8 mouse cellular contexts compared by ENCODE assay signal in genomic region chr3:104758869-104759268, GRCm38 (mm10). TPM values are rescaled to one million over a fixed set of nuclear protein-coding genes. Genes with fewer than 3 reads are reported as not detected.
DNase-seq lines count a peak whose midpoint lies in the region; ATAC-seq and TF ChIP-seq lines count a peak whose summit lies in the region.

No protein-coding gene starts in this region.

- ATAC-seq in embryonic facial prominence, embryonic 11.5 days (replicated peaks; ENCODE audit: insufficient number of reproducible peaks, low FRiP score, low TSS enrichment, low read depth) = no peak
- peak; percentile 24; the same call in 1 of the 2 replicates for ATAC-seq in hindbrain, embryonic 16.5 days
- peak; percentile 2; the same call in 1 of the 2 replicates for ATAC-seq in midbrain, embryonic 13.5 days

- H3K4me2 ChIP-seq in embryonic facial prominence, embryonic 11.5 days (ENCODE audit: low read depth, low read length) = peak overlapping the region; percentile 65
- peak overlapping the region; percentile 60 for H3K4me2 ChIP-seq in hindbrain, embryonic 16.5 days (ENCODE audit: low read length)
- peak overlapping the region; percentile 58 for H3K4me2 ChIP-seq in midbrain, embryonic 13.5 days (replicated peaks)

- H3K9me3 ChIP-seq in embryonic facial prominence, embryonic 11.5 days (replicated peaks; ENCODE audit: control insufficient read depth, low read length) = no peaks in the 10 kb centered on the region
- no peaks in the 10 kb centered on the region for H3K9me3 ChIP-seq in hindbrain, embryonic 16.5 days (ENCODE audit: control insufficient read depth, low read length)
- no peaks in the 10 kb centered on the region for H3K9me3 ChIP-seq in midbrain, embryonic 13.5 days

- H3K9ac ChIP-seq in embryonic facial prominence, embryonic 11.5 days (replicated peaks; ENCODE audit: low read length) = peak overlapping the region; percentile 62
- H3K9ac ChIP-seq in hindbrain, embryonic 16.5 days (ENCODE audit: low read depth, low read length) = peak overlapping the region; percentile 61; the same call in 1 of the 2 replicates
- peak overlapping the region; percentile 57; the same call in 1 of the 2 replicates for H3K9ac ChIP-seq in midbrain, embryonic 13.5 days (replicated peaks)

- no peak overlapping the region for H3K27ac ChIP-seq in kidney, adult 2 months (ENCODE audit: insufficient read depth, low read depth, low read length)
- no peak overlapping the region for H3K27ac ChIP-seq in embryonic facial prominence, embryonic 11.5 days (replicated peaks; ENCODE audit: low read depth, low read length)
- no peak overlapping the region for H3K27ac ChIP-seq in hindbrain, embryonic 16.5 days (ENCODE audit: low read depth, low read length)
- no peak overlapping the region for H3K27ac ChIP-seq in midbrain, embryonic 13.5 days
- H3K27ac ChIP-seq in cerebellum, adult 2 months (ENCODE audit: insufficient read depth, low read length) = no peak overlapping the region

- no peak for DNase-seq in kidney, adult 2 months
- DNase-seq in kidney, postnatal 4 days = no peak
- peak; percentile 20 for DNase-seq in embryonic facial prominence, embryonic 11.5 days (ENCODE audit: low spot score)
- no peak for DNase-seq in frontal cortex, adult 2 months (ENCODE audit: extremely low spot score in 1 of 2, low spot score in 1 of 2)
- no peak for DNase-seq in thymus, postnatal 36 days
- no peak for DNase-seq in cerebellum, adult 2 months

- no peaks in the 10 kb centered on the region; the same call in 1 of the 2 replicates for H3K27me3 ChIP-seq in kidney, adult 2 months (replicated peaks; ENCODE audit: control insufficient read depth, insufficient read depth, low read length)
- no peaks in the 10 kb centered on the region for H3K27me3 ChIP-seq in embryonic facial prominence, embryonic 11.5 days (ENCODE audit: control insufficient read depth, insufficient read depth, low read length)
- H3K27me3 ChIP-seq in hindbrain, embryonic 16.5 days (replicated peaks; ENCODE audit: control insufficient read depth, insufficient read depth, low read length) = peaks cover 10% of the 10 kb centered on the region; the same call in 1 of the 2 replicates
- peaks cover 20% of the 10 kb centered on the region for H3K27me3 ChIP-seq in midbrain, embryonic 13.5 days
- H3K27me3 ChIP-seq in cerebellum, adult 2 months (ENCODE audit: control insufficient read depth, insufficient read depth, low read length) = no peaks in the 10 kb centered on the region

- TF ChIP-seq POLR2A in kidney, adult 2 months (IDR thresholded peaks at IDR 0.05; ENCODE audit: low read depth, low read length) = no peak
- no peak for TF ChIP-seq POLR2A in cerebellum, adult 2 months (IDR thresholded peaks at IDR 0.05; ENCODE audit: borderline replicate concordance, insufficient read depth, low read length)

- 23% methylated on average over 5 of the region's 5 CpGs for WGBS in kidney, adult 2 months
- 8% methylated on average over 5 of the region's 5 CpGs for WGBS in embryonic facial prominence, embryonic 11.5 days
- WGBS in hindbrain, embryonic 16.5 days = 7% methylated on average over 5 of the region's 5 CpGs
- WGBS in midbrain, embryonic 13.5 days = 9% methylated on average over 5 of the region's 5 CpGs
- 21% methylated on average over 5 of the region's 5 CpGs for WGBS in cerebellum, adult 2 months

- TF ChIP-seq CTCF in kidney, adult 2 months (conservative IDR thresholded peaks at IDR 0.05; ENCODE audit: insufficient read depth, insufficient read length, low read depth, low read length) = no peak
- no peak for TF ChIP-seq CTCF in cerebellum, adult 2 months (IDR thresholded peaks at IDR 0.05; ENCODE audit: borderline replicate concordance, insufficient read depth, low read depth, low read length)

- no peaks in the 10 kb centered on the region for H3K36me3 ChIP-seq in kidney, adult 2 months (ENCODE audit: control insufficient read depth, insufficient read depth, low read length)
- no peaks in the 10 kb centered on the region for H3K36me3 ChIP-seq in embryonic facial prominence, embryonic 11.5 days (replicated peaks; ENCODE audit: control insufficient read depth, insufficient read depth, low read depth, low read length)
- H3K36me3 ChIP-seq in hindbrain, embryonic 16.5 days (ENCODE audit: control insufficient read depth, insufficient read depth, low read length) = no peaks in the 10 kb centered on the region
- H3K36me3 ChIP-seq in midbrain, embryonic 13.5 days = no peaks in the 10 kb centered on the region

- H3K4me3 ChIP-seq in kidney, adult 2 months (ENCODE audit: insufficient read depth, low read depth, low read length) = 0 out of 2 replicates have a peak overlapping the region, but pooled peaks have one; percentile 36
- H3K4me3 ChIP-seq in embryonic facial prominence, embryonic 11.5 days (ENCODE audit: low read depth, low read length) = peak overlapping the region; percentile 31
- peak overlapping the region; percentile 39 for H3K4me3 ChIP-seq in hindbrain, embryonic 16.5 days (ENCODE audit: low read length)
- H3K4me3 ChIP-seq in midbrain, embryonic 13.5 days (replicated peaks) = peak overlapping the region; percentile 35
- no peak overlapping the region for H3K4me3 ChIP-seq in cerebellum, adult 2 months (replicated peaks; ENCODE audit: insufficient read depth, low read depth, low read length)

- no peaks in the 10 kb centered on the region for H3K4me1 ChIP-seq in kidney, adult 2 months (ENCODE audit: control insufficient read depth, insufficient read depth, low read length)
- no peaks in the 10 kb centered on the region; the same call in 1 of the 2 replicates for H3K4me1 ChIP-seq in embryonic facial prominence, embryonic 11.5 days (ENCODE audit: control insufficient read depth, insufficient read depth, low read length)
- peaks cover 6% of the 10 kb centered on the region for H3K4me1 ChIP-seq in hindbrain, embryonic 16.5 days (ENCODE audit: control insufficient read depth, insufficient read depth, low read depth, low read length)
- peaks cover 15% of the 10 kb centered on the region for H3K4me1 ChIP-seq in midbrain, embryonic 13.5 days (replicated peaks)
- no peaks in the 10 kb centered on the region for H3K4me1 ChIP-seq in cerebellum, adult 2 months (ENCODE audit: control insufficient read depth, insufficient read depth, low read length)

RNA-seq across cellular contexts. Expression of gene Ppm1j, which starts 22.0 kb away (rescaled TPM):
- polyA plus RNA-seq in kidney, adult 2 months (2012; rRNA removed) = 3.4 and 4.0 TPM in 2 replicates
- polyA plus RNA-seq in embryonic facial prominence, embryonic 11.5 days (2014; fragmentation: Nextera tagmentation; extraction: Ambion mirVana) = 1.2 and 2.1 TPM in 2 replicates
- 0.89 and 2.5 TPM in 2 replicates for polyA plus RNA-seq in hindbrain, embryonic 16.5 days (2015; fragmentation: Nextera tagmentation; extraction: Ambion mirVana)
- 0.30 and 0.77 TPM in 2 replicates for polyA plus RNA-seq in midbrain, embryonic 13.5 days (2015; fragmentation: Nextera tagmentation; extraction: Ambion mirVana)
- polyA plus RNA-seq in frontal cortex, adult 2 months (2012; rRNA removed) = 15.8 and 15.9 TPM in 2 replicates
- 4.5 and 6.1 TPM in 2 replicates for polyA plus RNA-seq in cerebellum, adult 2 months (2012; rRNA removed)

RNA-seq across cellular contexts. Expression of gene Fam19a3, which starts 22.8 kb away (rescaled TPM):
- polyA plus RNA-seq in kidney, adult 2 months (2012; rRNA removed) = 0.35 and 0.45 TPM in 2 replicates
- 0.13 TPM in 1 of 2 replicates, not detected in the other for polyA plus RNA-seq in embryonic facial prominence, embryonic 11.5 days (2014; fragmentation: Nextera tagmentation; extraction: Ambion mirVana)
- polyA plus RNA-seq in hindbrain, embryonic 16.5 days (2015; fragmentation: Nextera tagmentation; extraction: Ambion mirVana) = 0.05 and 0.10 TPM in 2 replicates
- polyA plus RNA-seq in midbrain, embryonic 13.5 days (2015; fragmentation: Nextera tagmentation; extraction: Ambion mirVana) = not detected in 2 replicates
- 2.6 and 3.5 TPM in 2 replicates for polyA plus RNA-seq in frontal cortex, adult 2 months (2012; rRNA removed)
- 0.41 and 0.43 TPM in 2 replicates for polyA plus RNA-seq in cerebellum, adult 2 months (2012; rRNA removed)

RNA-seq across cellular contexts. Expression of gene Rhoc, which starts 29.3 kb away (rescaled TPM):
- 75.7 and 87.2 TPM in 2 replicates for polyA plus RNA-seq in kidney, adult 2 months (2012; rRNA removed)
- 127 and 129 TPM in 2 replicates for polyA plus RNA-seq in embryonic facial prominence, embryonic 11.5 days (2014; fragmentation: Nextera tagmentation; extraction: Ambion mirVana)
- polyA plus RNA-seq in hindbrain, embryonic 16.5 days (2015; fragmentation: Nextera tagmentation; extraction: Ambion mirVana) = 65.1 and 67.0 TPM in 2 replicates
- 39.7 and 43.2 TPM in 2 replicates for polyA plus RNA-seq in midbrain, embryonic 13.5 days (2015; fragmentation: Nextera tagmentation; extraction: Ambion mirVana)
- 30.8 and 42.7 TPM in 2 replicates for polyA plus RNA-seq in frontal cortex, adult 2 months (2012; rRNA removed)
- polyA plus RNA-seq in cerebellum, adult 2 months (2012; rRNA removed) = 30.6 and 31.2 TPM in 2 replicates

RNA-seq across cellular contexts. Expression of gene Mov10, which starts 59.5 kb away (rescaled TPM):
- 14.1 and 14.2 TPM in 2 replicates for polyA plus RNA-seq in kidney, adult 2 months (2012; rRNA removed)
- polyA plus RNA-seq in embryonic facial prominence, embryonic 11.5 days (2014; fragmentation: Nextera tagmentation; extraction: Ambion mirVana) = 36.4 and 47.8 TPM in 2 replicates
- 9.1 and 12.4 TPM in 2 replicates for polyA plus RNA-seq in hindbrain, embryonic 16.5 days (2015; fragmentation: Nextera tagmentation; extraction: Ambion mirVana)
- polyA plus RNA-seq in midbrain, embryonic 13.5 days (2015; fragmentation: Nextera tagmentation; extraction: Ambion mirVana) = 6.2 and 8.7 TPM in 2 replicates
- polyA plus RNA-seq in frontal cortex, adult 2 months (2012; rRNA removed) = 15.0 TPM in 2 replicates
- polyA plus RNA-seq in cerebellum, adult 2 months (2012; rRNA removed) = 3.2 and 4.1 TPM in 2 replicates
